Mouse (Mus musculus) gastrocnemius, postnatal 4 days (tissue): ENCODE results near the gene Olfr291. TPM values are rescaled to one million over a fixed set of nuclear protein-coding genes. Genes with fewer than 3 reads are reported as not detected.

ENCODE experiments used
- DNase-seq, 2 experiments: peaks; one replicate each; pipeline ENCODE4 v3.0.0; 2021 to 2022; ENCODE audit warnings: low spot score in 2 of 2, mixed read lengths in 2 of 2
- long read RNA-seq, 2 experiments: library from polyadenylated mRNA; stranded (forward); transcript quantifications; one replicate each; pipeline ENCODE4 v2.0.0; 2021
- total RNA-seq, 2 experiments: library from RNA; stranded (reverse); gene quantifications; 2 replicates each; pipeline ENCODE4 v1.2.3; 2021

The Olfr291 gene
- total RNA-seq = not detected
- long read RNA-seq, experiment 1 = 0 reads
- long read RNA-seq, experiment 2 = 0 reads

- DNase-seq = no peak
Observed at GRCm38 (mm10) chr7:84853253-84853652, at the start of gene Olfr291. Gene Olfr291, plus strand, starts transcription at chr7:84853553.

- DNase-seq = no peak
Observed at GRCm38 (mm10) chr7:84805224-84805623, 48.1 kb upstream of the Olfr291 start.

- no peak for DNase-seq
Observed at GRCm38 (mm10) chr7:84806159-84806558, 47.2 kb upstream of the Olfr291 start.

GRCm38 (mm10) chr7:84884530-84884929 is 31.2 kb downstream of the Olfr291 start:
- no peak for DNase-seq

Other genes starting within 250 kb of the Olfr291 start
- 1 to 10 TPM; 5.3 to 5.9 TPM for gene Fah, start 246.8 kb upstream of the Olfr291 start, total RNA-seq
- 100 to 1,000 TPM in 1 of 2 experiments, 10 to 100 TPM in 1; 95.5 to 102 TPM for gene Zfand6, start 163.6 kb upstream of the Olfr291 start, total RNA-seq
- not detected for gene Vmn2r65, start 110.6 kb downstream of the Olfr291 start, total RNA-seq
- gene Vmn2r66, start 158.7 kb downstream of the Olfr291 start, total RNA-seq = not detected